Mouse (Mus musculus) layer of hippocampus, adult 11-12 months (tissue): ENCODE measurements around the gene Gucy2g.
A peak's percentile ranks its signal among the peaks of the same experiment; 100 is the strongest.

Experiments
- DNase-seq: peaks from one replicate; pipeline ENCODE4 v3.0.0; 2022; ENCODE audit warnings: low spot score

Gucy2g gene

DNA sequence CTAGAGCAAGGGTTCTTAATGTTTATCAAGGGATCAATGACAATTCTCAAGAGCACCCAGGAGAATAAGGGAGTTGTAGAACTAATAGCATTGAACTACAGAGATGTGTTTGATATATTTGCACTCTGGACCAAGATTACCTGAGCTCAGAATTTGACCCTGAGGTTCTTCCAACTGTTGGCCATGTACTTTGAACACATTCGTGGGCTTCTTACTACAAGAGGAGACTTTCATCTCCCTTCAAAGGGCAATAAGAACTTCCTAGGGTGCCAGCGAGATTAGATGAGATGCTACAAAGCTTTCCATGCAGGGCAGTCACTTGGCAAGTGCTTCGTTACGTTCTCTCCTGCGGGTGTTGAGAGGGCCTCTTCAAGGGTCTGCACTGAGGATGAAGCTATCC is 6.5 kb upstream of the Gucy2g start:
- no peak for DNase-seq

DNA sequence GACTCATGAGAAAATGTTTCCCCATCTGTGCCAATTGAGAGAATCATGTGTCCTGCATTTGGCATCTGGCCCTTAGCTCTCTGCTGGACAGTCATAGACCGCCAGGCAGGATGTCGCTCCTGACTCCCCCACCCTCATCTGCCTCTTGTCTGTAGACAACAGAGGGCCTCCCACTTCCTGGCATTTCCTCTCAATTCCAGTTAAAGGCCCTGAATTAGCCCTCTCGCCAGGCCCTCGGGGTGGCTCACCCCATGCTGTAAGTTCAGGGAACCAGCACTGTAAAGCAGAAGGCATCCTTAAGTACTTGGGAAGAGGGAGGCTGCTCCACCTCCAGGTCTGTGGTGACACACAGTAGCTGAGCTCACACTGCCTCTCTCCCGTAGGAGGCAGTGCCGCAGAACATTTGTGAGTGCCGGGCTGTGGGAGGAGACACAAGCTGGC is 3.8 kb upstream of the Gucy2g start:
- peak; percentile 35 for DNase-seq

DNA sequence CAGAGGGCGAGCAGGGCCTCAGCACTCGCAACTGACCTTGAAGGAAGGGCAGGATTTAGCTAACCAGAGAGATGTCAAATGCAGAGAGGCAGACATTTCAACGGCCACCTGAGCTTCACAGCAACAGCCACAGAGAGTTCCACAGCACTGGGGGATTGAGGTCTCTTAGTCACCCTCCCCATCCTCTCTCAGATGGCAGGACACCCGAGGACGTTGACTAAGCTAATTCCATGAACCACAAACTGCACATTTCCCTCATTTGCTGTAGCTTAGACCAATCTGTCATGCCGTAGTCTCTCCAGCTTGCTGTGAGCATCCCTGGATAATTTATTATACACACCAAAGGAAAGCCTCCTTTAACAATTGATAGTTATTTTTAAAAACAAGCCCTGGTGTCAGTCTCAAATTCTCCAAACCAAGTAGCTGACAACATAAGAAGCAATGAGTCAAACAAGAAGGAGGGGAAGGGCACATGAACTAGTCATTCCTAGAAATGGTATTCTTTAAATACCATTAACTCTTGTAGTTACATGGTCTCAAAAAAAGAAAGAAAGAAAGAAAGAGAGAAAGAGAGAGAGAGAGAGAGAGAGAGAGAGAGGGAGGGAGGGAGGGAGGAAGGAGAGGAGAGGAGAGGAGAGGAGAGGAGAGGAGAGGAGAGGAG is 1.1 kb downstream of the Gucy2g start:
- DNase-seq, result no peak

DNA sequence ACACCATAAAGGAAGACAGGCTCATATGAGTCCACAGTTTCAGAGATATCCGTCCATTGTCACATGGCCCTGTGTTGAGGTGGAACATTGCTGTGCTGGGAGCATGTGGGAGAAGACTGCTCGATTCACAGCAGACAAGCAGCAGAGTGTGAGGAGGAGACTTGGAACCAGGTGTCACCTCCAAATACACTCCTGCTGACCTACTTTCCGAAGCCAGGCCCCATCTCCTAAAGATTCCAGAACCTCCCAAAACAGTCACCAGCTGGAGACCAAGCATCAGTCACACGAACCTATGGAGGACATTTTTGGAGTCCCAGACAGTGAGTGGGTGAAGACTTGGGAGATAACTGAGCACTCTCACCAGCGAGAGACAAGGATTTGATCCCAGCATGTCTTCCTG is 4.5 kb downstream of the Gucy2g start:
- DNase-seq, result no peak

DNA sequence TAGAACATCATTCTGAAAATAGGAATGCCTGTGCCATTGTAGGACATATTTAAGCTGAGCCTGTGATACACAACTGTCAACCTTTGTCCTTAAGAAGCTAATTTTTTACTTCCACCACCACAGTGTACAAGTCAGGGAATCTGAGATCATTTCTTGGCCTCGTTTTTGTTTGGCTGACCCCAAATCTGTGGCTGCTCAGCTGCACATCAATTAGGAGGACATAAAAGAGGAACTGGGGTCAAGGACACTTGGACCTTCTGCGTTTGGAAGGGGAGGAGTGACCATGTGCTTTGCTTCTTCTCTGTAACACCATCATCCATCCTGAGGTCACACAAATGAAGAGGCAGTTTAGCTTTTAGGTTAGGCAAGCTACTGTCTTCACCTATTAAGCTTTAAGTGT is 5.0 kb downstream of the Gucy2g start:
- no peak for DNase-seq

DNA sequence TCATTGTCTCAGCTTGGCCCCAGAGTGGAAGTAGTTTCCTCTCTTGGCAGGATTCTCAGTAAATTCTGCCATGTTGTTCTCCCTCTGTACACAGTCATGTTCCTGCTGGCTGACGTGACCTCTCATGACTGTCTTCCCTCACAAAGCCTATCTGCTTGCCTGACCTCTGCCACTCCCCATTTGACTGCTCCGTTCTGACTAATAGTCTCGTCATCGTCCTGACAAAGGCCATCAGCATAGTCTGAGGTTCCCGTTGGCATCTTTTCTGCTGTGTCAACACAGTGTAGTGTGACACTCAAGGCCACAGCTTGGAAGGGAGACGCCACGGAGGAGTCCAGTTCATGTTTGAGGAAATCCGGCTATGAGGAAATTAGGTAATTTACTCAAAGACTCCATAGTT is 8.9 kb downstream of the Gucy2g start:
- no peak for DNase-seq

DNA sequence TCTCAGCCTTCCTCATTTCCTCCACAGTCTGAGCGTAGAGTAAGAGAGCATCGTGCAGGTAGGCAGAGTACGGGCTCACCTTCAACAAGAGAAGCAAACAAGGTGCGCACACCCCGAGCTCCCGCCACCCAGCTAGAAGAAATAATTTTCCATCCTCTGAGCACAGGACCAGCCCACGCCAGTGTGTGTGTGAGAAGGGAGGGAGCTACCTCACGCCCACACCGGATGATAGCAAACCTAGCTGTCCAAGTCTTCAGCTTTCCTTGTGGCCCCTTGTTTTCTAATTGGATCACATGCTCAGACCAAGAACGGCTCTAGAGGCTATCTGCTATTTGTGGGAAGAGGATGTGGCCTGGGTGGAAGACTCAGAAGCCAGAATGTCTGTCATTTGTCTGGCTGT is 10.0 kb downstream of the Gucy2g start:
- no peak for DNase-seq

DNA sequence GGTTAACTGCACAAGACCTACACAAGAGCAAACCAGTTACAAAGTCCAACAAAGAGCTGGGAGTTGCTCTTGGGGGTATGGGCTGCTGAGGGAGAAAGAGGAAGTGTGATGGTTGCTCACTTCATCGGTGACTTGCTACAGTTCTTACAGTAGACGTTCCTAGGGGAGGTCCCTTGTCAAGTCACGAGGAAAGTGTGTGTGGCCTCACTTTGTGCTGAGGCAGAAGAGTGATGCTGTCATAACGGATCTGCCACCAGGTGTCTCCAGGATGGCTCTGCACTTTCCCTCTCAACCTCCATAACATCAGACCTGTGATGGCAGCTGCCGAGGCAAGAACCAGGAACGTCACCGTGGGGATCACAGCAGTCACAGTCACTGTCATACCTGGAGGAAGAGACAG is 13.9 kb downstream of the Gucy2g start:
- no peak for DNase-seq

DNA sequence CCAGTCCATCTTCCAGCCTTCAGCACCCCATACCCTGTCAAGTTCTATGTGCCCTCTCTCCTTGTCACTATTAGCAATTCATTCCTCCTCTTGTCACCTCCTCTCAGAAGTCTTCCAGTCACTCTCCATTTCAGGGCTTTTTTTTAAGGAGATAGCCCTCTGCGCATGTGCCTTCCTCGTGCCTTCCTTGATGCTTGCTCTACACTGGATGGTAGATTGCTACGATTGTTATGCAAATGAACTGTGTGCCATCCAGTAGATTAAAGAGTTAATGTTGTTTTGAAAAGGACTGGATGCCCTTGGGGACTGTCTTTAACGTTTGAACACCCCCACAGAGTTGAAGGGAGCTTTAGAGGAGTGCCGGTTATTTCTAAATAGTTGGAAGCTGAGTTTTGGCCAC is 14.4 kb downstream of the Gucy2g start:
- no peak for DNase-seq

DNA sequence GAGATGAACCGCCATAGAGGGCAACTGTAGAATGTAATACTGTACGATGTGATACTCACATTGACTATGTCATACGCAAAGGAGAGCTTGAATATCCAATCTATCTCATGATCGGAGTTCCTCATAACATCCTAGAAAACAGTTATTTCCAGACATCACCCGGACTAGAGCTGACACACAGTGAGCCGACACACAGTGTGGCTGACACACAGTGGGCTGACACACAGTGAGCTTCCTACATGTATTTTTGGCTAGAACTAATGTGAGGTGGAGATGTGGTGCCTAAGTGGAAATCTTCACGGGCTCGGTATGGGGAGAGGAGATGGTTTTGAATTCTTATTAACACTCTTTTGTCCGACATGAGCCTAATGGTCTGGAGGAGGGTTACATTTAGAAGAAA is 18.8 kb downstream of the Gucy2g start:
- no peak for DNase-seq

DNA sequence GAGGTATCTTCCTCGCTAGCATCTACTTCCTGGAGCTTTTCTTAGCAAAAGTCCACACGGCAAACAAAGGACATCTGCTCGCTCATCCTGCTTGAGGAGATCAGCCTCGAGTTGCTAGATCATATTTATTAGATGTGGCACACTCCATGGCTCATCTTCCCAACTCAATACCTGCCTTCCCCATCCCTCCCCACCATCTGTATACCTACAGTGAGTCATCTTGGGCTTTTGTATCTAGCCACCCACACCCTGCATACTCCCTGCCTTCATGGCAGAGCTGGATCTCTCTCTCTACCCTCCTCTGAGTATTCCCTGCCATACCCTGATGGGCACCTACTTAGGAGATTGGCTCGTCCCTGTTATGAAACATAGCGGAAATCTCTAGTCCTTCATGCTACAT is 19.8 kb downstream of the Gucy2g start:
- DNase-seq, result peak; percentile 28

DNA sequence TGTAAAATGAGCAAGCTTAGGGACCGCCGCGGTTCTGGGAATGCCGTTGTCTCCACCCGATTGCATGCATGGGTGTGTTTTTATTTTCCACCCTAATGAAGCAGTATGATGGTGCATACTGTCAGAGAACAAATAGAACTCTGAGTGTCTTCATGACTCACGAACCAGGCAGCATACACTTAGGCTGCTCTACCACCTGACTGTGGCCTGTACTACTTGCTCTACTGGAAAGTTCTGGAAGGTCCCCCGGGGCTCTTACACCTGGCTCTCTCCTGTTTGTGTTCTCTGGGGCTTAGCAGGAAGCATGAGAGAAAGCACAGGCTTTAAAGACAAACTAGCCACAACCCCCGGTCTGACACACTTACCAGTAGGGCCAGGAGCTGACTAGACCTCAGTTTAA is 21.7 kb downstream of the Gucy2g start:
- no peak for DNase-seq

DNA sequence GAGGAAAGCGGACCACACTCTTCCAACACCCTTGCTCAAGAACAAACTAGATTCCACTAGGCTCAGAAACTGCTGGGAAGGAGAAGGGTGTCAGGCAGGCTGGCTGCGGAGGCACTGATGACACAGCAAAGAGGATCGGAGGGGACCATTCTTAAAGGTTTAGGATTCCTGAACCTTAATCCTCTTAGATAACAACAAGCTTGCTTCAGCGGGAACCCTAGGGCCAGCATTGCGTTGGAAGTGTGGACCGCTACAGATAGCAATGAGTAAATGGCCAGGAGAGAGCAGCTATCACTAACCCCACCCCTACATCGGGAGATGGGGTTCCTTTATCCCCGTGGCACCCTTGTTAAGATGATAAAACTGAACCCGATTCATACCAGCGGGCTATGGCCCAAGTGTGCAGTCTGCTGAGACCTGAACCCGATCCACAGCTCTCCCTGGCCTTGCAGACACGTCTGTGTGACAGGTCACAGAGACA is 22.3 kb downstream of the Gucy2g start:
- no peak for DNase-seq

DNA sequence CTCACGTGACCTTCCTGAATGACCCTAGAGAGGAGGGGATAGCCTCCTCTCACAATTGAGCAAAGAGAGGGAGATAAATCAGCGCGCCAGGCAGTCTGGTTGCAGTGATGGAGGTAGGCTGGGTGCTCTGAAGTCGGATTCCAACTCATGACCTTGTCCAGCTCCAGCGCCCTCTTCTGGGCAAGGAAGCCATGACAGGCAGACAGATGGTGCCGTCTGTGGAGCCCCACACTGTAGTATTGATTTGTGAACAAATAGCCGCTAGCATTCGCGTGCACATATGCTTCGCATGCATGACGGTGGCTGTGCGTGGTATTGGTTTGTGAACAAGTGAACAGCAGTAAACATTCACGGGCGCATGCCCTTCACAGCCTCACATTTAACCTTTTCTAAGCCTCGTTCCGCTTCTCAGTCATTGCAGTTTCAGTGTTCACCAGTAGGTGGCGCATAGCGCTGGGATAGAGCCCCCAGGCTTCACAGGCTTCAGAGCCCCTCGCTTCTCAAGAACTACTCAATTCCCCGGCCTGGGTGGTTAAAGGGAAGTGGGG is 22.8 kb downstream of the Gucy2g start:
- DNase-seq, result peak; percentile 89

DNA sequence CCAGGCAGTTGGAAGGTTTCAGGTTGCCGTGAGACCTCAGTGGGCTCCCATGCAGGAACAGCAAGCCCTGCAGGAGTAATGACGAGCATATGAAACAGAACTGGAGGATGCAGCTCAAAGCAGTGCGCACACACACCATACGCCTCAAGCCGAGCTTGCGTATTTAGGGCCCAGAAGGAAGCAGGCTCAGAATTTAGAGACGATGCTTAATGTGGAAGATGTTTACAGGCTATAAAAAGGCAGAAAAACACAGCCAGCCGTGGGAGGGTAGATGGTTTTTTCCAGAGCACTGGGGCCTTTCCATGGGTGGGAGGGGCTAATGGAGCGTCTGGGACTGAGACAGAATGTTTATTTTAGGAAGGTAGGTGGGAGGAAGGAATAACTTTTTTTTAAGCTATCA is 23.7 kb downstream of the Gucy2g start:
- DNase-seq, result peak; percentile 71

DNA sequence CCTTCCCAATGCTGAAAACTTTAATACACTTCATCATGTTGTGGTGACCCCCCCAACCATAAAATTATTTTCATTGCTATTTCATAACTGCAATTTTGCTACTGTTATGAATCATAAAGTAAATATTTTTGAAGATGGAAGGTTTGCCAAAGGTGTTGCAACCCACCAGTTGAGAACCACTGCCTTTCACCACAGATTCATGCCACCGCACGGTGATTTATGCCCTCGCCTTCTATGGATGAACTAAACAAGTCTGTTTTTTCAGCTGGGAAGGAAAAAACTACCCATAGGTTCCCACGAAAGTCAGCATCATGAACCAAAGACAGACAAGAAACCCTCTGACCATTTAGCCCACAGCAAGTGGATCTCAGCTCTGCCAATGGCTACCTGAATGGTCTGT is 24.2 kb downstream of the Gucy2g start:
- no peak for DNase-seq

DNA sequence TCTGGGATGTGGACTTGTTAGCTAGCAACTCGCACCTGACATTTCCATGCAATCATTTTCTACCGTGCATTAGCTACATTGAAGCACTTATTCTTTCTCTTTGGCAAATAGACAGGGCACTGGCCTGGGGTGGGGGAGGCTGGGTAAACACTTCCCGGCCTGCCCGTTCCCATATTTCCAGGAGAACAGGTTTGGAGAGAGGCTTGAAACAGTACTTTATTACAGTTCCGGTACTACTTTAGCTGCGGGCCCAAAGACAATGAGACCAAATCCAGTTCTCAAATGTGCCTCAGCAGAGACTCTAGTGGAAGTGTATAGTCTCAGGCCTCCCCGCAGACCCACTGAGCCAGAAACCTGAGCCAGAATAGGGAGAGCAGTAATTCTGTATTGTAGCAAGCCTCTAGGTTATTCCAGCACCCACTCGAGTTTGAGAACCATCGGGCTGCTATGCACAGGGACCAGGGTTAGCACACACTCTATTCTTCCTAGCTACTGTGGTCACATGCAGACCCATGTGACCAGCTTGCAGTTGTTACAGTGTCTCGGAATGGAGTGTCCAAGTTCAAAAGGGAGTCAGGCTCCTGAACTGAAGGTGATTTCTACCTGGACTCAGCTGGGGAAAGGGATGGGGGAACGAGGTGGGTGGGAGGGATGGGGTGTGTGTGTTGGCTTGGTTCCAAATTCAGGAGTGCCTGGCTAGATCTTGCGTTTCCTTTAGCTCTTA is 27.3 kb downstream of the Gucy2g start:
- no peak for DNase-seq

DNA sequence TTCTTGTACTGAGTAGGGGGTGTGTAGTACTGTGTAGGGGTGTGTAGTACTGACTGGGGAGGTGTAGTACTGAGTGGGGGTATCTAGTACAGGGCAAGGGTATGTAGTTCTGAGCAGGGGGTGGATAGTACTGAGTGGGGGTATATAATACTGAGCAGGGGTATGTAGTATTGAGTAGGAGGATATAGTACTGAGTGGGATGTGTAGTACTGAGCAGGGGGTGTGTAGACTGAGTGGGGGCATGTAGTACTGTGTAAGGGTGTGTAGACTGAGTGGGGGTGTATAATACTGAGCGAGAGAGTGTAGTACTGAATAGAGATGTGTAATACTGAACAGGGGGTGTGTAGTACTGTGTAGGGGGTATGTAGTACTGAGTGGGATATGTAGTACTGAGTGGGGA is 29.3 kb downstream of the Gucy2g start:
- DNase-seq, result no peak

DNA sequence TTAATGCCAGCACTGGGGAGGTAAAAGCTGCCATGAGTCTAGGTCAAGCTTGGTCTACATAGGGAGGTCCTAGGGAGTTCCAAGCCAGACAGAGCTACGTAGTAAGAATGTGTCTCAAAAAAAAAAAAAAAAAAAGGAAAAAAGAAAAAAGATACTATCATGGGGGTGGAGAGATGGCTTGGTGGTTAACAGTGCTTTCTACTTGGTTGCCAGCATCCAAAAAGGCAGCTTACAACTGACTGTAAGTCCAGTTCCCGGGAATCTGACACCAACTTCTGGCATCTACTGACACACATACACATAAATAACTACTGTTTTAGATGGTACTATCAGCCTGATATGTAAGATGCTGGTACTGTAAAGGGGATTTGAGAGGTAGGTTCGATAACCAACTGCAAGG is 32.0 kb downstream of the Gucy2g start:
- DNase-seq, result no peak

DNA sequence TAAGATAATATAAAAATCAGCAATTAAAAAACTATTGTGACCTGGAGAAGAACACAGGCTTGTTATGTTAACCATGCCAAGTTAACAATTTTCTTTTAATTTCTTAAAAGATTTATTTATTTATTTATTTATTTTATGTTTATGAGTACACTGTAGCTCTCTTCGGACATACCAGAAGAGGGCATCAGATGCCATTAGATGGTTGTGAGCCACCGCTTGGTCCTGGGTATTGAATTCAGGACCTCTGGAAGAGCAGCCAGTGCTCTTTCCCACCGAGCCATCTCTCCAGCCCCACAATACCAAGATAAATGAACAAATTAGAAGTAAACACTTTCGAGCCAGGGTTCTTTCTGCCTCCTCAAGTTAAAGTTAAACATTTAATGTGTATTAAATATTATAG is 32.4 kb downstream of the Gucy2g start:
- DNase-seq, result no peak

DNA sequence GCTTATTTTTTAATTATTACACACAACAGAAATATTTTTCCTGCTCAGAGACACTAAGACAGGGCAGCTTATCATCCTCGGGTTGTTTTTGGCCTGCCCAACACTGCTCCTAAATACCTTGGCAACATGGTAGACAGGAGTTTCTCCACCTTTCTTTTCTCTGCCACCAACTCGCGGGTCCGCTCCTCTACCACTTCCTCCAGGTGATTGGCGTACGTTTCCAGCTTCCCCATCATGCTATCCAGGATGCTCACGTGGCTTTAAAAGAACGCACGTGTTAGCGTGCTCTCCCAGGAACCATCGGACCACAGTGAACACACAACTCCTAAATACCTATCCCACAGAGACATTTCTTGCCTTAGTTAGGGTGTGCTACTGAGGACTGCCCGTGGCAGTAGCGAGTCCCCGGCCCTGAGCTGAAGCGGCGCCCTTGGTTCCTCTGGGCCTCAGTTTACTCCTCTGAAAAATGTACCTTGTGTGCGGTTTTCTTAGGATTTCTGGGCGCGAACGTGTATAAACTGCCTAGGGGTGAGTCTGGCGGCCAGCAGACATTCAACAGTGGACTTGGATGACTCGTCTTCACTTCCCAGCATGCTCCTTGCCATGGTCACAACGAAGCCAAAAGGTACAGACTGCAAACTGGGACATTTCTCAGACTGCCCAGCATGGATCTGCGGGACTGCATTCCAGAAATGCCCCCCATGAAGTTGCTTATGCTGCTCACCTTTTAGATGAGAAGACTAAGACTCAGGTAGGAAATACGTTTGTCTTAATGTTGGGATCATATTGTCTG is 33.1 kb downstream of the Gucy2g start:
- no peak for DNase-seq

DNA sequence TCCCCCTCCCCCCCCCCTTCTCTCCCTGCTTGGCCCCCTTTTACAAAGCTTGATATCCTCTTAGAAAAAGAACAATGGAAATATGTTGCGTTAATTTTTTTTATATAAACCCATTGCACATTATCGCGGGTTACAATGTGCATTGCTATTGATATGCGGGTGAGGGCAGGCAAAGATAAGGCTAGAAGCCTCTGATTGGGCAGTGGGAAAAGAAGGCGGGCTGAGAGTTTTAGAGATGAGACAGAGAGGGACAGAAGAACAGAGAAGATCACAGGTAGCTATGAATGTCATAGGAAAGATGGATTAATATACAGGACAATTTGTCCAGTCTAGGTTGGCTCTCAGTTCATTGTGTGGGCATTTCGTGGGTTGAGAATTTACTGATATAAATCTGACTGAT is 33.8 kb downstream of the Gucy2g start:
- DNase-seq, result no peak
